Mouse (Mus musculus) neural tube, embryonic 13.5 days (tissue): ENCODE results near the gene Flg. TPM values are rescaled to one million over a fixed set of nuclear protein-coding genes. Genes with fewer than 3 reads are reported as not detected.

Experiments
- ATAC-seq: fragments of 200-750 bp; cut with Nextera tagmentation; 2 replicates; pipeline ENCODE4 v1.8.0; 2017; ENCODE audit warnings: low read depth, mild to moderate bottlenecking, moderate TSS enrichment, moderate library complexity
- H3K27ac ChIP-seq: fragments of 300-500 bp; sonication (generic); replicated peaks from 2 replicates; pipeline ENCODE4 v1.5.1; 2015; ENCODE audit warnings: moderate library complexity, mild to moderate bottlenecking, inconsistent platforms
- H3K27me3 ChIP-seq: fragments of 300-500 bp; sonication (generic); 2 replicates; pipeline ENCODE4 v1.6.1; 2015; ENCODE audit warnings: mild to moderate bottlenecking, inconsistent platforms
- H3K36me3 ChIP-seq: fragments of 300-500 bp; sonication (generic); 2 replicates; pipeline ENCODE4 v1.6.1; 2015; ENCODE audit warnings: mild to moderate bottlenecking, inconsistent platforms
- H3K4me1 ChIP-seq: fragments of 300-500 bp; sonication (generic); replicated peaks from 2 replicates; pipeline ENCODE4 v1.6.1; 2015; ENCODE audit warnings: inconsistent platforms
- H3K4me2 ChIP-seq: fragments of 300-500 bp; sonication (generic); 2 replicates; pipeline ENCODE4 v1.6.1; 2015; ENCODE audit warnings: inconsistent platforms, mild to moderate bottlenecking, moderate library complexity
- H3K4me3 ChIP-seq: fragments of 300-500 bp; sonication (generic); 2 replicates; pipeline ENCODE4 v1.5.1; 2015; ENCODE audit warnings: mild to moderate bottlenecking, inconsistent platforms
- H3K9ac ChIP-seq: fragments of 300-500 bp; sonication (generic); 2 replicates; pipeline ENCODE4 v1.6.1; 2015; ENCODE audit warnings: moderate library complexity, mild to moderate bottlenecking, inconsistent platforms
- H3K9me3 ChIP-seq: fragments of 300-500 bp; sonication (generic); 2 replicates; pipeline ENCODE4 v1.6.1; 2016; ENCODE audit warnings: inconsistent platforms
- WGBS: fragments of 180-500 bp; shearing (Covaris S2); methylation state at CpG from one replicate; pipeline ENCODE4 v1.1.7; 2015; 5-methylcytosine and 5-hydroxymethylcytosine counted together
- polyA plus RNA-seq: library from polyadenylated mRNA; unstranded; fragments of >200 nt; fragmentation: Nextera tagmentation; extraction: Ambion mirVana; gene quantifications from 2 replicates; pipeline ENCODE4 v1.2.1, GENCODE M21; 2015

The Flg gene
- not detected in 2 replicates for polyA plus RNA-seq

DNA sequence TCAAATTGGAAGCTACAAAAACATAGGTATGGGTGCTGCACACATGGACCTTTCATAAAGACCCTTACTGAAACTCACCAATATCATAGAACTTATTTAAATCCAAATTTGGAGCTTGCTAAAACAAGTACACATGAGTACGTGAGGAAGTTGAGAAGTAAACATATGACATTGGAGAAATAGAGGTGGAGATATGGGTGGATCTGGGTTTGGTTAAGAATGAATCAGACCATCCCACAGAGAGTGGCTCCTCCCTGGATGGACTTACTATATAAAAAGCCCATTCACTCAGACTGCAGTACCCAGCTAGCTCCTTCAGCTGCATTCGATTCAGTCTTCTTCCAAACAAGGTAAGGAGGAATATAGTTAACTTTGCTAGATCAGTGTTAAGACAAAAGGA, at the start of gene Flg:
TSS of gene Flg (plus strand) at position 301 of the 400 bp plus-strand sequence.
- Histone ChIP-seq H3K27ac (no peak within 1 kb of the TSS), H3K4me3 (no peak within 1 kb of the TSS), H3K4me2 (no peak within 1 kb of the TSS), H3K27me3 (no peaks in the 10 kb centered on the region), H3K9me3 (no peaks in the 10 kb centered on the region), H3K36me3 (no peaks in the 10 kb centered on the region), H3K4me1 (no peaks in the 10 kb centered on the region), H3K9ac (no peak within 1 kb of the TSS)
- WGBS: 91% methylated on average over 2 of the region's 2 CpGs
- no peak for ATAC-seq

DNA sequence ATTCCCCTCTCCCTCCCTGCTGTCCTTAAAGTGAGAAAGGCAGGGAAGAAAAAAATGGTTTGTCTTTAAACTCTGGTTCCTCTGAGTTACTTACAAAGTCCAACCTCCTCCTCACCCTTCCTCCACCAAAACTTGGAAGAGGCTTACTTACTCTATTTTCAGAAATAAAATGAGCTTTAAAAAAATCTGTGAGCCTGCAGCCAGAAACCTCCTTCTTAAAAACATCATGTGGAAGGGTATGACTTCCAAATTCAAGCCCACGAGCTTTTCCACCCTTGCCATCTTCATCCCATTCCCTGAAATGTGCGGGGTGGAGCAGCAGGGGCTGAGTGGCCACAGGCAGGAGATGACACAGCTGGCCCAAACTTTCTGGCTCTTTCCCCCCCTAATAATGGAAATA, 24.2 kb downstream of the Flg start:
- H3K4me1 ChIP-seq: no peaks in the 10 kb centered on the region
- H3K27me3 ChIP-seq: no peaks in the 10 kb centered on the region
- no peak for ATAC-seq
- H3K4me2 ChIP-seq: no peak overlapping the region
- 88% methylated on average over 2 of the region's 2 CpGs for WGBS
- no peak overlapping the region for H3K27ac ChIP-seq
- no peaks in the 10 kb centered on the region for H3K9me3 ChIP-seq
- no peak overlapping the region for H3K4me3 ChIP-seq
- H3K36me3 ChIP-seq: no peaks in the 10 kb centered on the region
- no peak overlapping the region for H3K9ac ChIP-seq

DNA sequence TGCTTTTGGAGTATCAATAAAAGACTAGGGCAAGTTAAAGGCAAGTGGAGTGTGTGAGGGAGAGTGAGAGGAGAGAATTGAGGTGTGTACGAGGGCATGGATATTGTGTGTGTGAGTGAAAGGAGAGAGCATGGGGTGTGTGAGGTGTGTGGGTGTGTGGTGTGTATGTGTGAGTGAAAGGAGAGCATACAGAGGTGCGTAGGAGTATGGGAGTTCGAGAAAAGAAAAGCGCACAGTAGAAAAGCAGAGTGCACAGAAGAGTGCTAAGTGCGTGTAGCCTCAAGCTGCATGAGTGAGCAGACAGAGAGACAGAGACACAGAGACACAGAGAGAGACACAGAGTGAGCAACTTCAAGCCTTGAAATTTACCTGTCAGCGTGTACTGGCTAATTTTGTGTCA, 26.5 kb downstream of the Flg start:
- 0 out of 2 replicates have a peak, but pooled peaks cover 3% of the 10 kb centered on the region for H3K9me3 ChIP-seq
- H3K4me2 ChIP-seq: no peak overlapping the region
- WGBS: 87% methylated on average over 6 of the region's 6 CpGs
- H3K36me3 ChIP-seq: no peaks in the 10 kb centered on the region
- no peak overlapping the region for H3K27ac ChIP-seq
- no peaks in the 10 kb centered on the region for H3K27me3 ChIP-seq
- no peaks in the 10 kb centered on the region for H3K4me1 ChIP-seq
- no peak overlapping the region for H3K4me3 ChIP-seq
- no peak for ATAC-seq
- no peak overlapping the region for H3K9ac ChIP-seq

DNA sequence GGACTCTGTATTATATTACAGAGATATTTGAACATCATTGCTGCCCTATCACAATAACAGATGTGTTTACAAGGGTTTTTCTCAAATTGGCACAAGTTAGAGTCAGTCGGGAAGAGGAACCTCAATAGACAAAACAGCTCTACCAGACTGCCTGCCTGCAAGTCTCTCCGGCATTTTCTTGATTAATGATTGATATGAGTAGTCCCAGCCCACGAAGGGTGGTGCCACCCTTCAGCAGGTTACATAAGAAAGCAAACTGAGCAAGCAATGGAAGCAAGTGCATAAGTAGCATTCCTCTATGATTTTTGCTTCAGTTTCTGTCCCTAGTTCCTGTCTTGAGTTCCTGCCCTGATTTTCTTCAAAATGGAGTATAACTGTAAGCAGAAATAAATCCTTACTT, 28.6 kb downstream of the Flg start:
- Histone ChIP-seq H3K4me1 (no peaks in the 10 kb centered on the region), H3K36me3 (no peaks in the 10 kb centered on the region), H3K4me2 (no peak overlapping the region), H3K9me3 (0 out of 2 replicates have a peak, but pooled peaks cover 3% of the 10 kb centered on the region), H3K27me3 (no peaks in the 10 kb centered on the region), H3K27ac (no peak overlapping the region), H3K9ac (no peak overlapping the region), H3K4me3 (no peak overlapping the region)
- ATAC-seq: no peak
- WGBS: 79% methylated on average over 3 of the region's 3 CpGs

DNA sequence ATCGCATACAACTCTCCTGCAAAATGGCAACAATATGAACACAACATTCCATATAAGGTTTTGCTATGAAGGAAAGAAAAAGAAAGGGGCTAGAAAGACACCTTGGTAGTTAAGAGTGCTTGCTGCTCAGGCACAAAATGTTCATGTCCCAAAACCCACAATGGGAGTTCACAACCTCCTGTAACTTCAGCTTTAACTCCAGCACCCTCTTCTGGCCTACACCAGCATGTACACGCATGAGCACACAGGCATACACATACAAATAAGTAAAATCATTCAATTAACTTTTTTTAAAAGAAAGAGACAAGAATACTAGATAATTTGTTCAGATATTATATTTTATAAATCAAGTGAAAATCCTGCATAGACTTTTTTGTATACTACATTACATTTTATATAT, 32.8 kb downstream of the Flg start:
- ATAC-seq: no peak
- Histone ChIP-seq H3K4me2 (no peak overlapping the region), H3K27me3 (no peaks in the 10 kb centered on the region), H3K9ac (no peak overlapping the region), H3K27ac (no peak overlapping the region), H3K36me3 (no peaks in the 10 kb centered on the region), H3K9me3 (0 out of 2 replicates have a peak, but pooled peaks cover 3% of the 10 kb centered on the region), H3K4me3 (no peak overlapping the region), H3K4me1 (no peaks in the 10 kb centered on the region)
- 74% methylated on average over 2 of the region's 2 CpGs for whole genome bisulfite sequencing

DNA sequence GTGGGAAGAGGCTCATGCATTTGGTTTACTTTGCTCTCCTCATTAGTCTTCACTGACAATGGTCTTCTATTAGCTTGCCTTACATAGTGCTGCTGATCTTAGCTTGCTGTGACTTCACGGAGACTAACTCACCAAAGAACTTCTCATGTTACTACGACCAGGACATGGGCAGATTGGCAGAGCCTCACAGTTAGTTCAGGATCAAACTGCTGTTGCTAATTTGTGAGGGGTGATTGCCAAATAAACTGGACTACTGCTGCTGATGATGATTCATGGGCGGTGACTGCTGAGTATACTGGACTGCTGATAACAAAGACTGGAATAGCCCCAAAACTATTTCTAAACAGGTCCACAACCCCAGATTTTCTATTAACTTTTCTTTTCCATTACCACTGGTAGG, 38.0 kb downstream of the Flg start:
- WGBS: 80% methylated on average over 3 of the region's 3 CpGs
- no peaks in the 10 kb centered on the region for H3K9me3 ChIP-seq
- ATAC-seq: no peak

DNA sequence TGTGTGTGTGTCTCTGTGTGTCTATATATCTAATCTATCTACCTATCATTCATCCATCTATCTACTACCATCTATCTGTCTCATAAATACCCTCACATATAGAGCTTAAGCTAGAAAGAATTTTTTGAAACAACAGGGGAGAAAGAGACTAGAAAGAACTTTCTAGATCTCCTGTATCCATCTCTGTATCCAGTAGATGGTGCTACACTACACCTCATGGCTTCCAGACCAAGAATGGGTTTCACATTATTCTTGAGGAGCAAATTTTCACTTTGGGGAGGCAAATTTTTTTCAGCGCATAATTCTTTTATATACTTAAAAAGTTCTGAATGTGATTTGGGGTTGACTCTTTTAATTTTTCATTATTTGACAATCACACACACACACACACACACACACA, 41.1 kb downstream of the Flg start:
- no peaks in the 10 kb centered on the region for H3K27me3 ChIP-seq
- no peaks in the 10 kb centered on the region for H3K4me1 ChIP-seq
- H3K27ac ChIP-seq: no peak overlapping the region
- ATAC-seq: no peak
- H3K9ac ChIP-seq: no peak overlapping the region
- H3K36me3 ChIP-seq: no peaks in the 10 kb centered on the region
- H3K4me2 ChIP-seq: no peak overlapping the region
- no peak overlapping the region for H3K4me3 ChIP-seq
- 90% methylated on average over 1 of the region's 1 CpGs for WGBS
- H3K9me3 ChIP-seq: no peaks in the 10 kb centered on the region

More for the DNA sequence above, 38.0 kb downstream of the Flg start:
- Histone ChIP-seq H3K36me3 (no peaks in the 10 kb centered on the region), H3K4me3 (no peak overlapping the region), H3K4me2 (no peak overlapping the region), H3K27ac (no peak overlapping the region), H3K27me3 (no peaks in the 10 kb centered on the region), H3K9ac (no peak overlapping the region), H3K4me1 (no peaks in the 10 kb centered on the region)

DNA sequence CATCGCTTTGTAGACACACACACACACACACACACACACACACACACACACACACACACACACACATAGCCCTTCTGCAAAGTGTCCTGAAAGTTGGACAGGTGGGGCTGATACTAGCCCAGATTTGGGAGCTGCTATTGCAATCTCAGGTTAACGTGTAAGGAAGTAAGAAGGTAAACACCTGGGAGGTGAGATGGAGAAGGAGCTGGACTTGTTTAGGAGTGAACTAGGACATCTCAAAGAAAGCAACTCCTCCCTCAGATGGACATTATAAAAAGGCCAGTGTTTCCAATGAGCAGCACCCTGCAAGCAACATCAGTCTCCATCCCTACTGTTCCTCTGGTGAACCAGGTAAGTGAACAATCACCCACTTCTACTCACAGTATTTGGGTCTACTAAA, 46.1 kb downstream of the Flg start, which contains the start of gene Hrnr:
TSS of gene Hrnr (plus strand) at position 301 of the 400 bp plus-strand sequence.
- no peak within 1 kb of the TSS for H3K9ac ChIP-seq
- H3K27ac ChIP-seq: no peak within 1 kb of the TSS
- no peak for ATAC-seq
- no peaks in the 10 kb centered on the region for H3K36me3 ChIP-seq
- no peak within 1 kb of the TSS for H3K4me3 ChIP-seq
- WGBS: 93% methylated on average over 2 of the region's 2 CpGs
- H3K4me2 ChIP-seq: no peak within 1 kb of the TSS
- no peaks in the 10 kb centered on the region for H3K9me3 ChIP-seq
- H3K27me3 ChIP-seq: no peaks in the 10 kb centered on the region
- no peaks in the 10 kb centered on the region for H3K4me1 ChIP-seq

DNA sequence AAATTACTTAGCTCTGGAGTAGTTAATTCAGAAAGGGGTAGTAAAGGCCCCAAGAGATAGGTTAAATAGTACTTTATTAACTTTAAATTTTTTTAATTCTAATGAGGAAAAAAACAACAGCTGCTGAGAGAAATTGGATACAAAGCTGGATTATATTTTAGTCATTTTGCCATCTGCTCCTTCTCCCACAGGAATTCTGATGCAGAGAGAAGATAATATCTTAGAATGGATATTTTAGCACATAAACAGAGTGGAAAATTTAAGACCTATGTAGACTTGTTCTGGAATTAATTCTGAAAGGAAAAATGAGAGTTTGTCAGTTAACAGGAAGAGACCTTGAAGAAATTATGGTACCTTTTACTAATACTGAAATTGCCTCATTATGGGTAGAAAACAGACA, 64.4 kb downstream of the Flg start:
- Histone ChIP-seq H3K9ac (no peak overlapping the region), H3K27me3 (no peaks in the 10 kb centered on the region), H3K9me3 (no peaks in the 10 kb centered on the region), H3K36me3 (no peaks in the 10 kb centered on the region), H3K4me3 (no peak overlapping the region), H3K4me2 (no peak overlapping the region), H3K4me1 (no peaks in the 10 kb centered on the region), H3K27ac (no peak overlapping the region)
- no peak for ATAC-seq

DNA sequence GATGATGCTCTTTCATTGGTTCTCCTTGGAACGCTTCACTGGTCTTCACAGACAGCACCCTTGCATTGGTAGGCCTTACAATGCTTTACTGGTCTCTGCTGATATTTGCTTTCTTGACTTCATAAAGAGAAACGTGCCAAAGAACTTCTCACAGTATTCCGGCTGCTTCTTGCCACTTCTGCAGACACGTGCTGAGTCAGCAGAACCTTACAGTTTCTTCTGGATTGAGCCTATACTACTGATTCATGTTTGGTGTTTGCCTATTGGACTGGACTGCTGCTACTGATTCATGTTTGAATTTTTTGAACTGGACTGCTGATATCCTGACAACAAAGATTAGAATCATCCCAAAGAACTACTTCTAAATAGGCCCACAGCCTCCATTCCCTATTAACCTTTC, 66.7 kb downstream of the Flg start:
- Histone ChIP-seq H3K4me1 (no peaks in the 10 kb centered on the region), H3K27ac (no peak overlapping the region), H3K4me2 (no peak overlapping the region), H3K9ac (no peak overlapping the region), H3K27me3 (no peaks in the 10 kb centered on the region), H3K36me3 (no peaks in the 10 kb centered on the region), H3K4me3 (no peak overlapping the region), H3K9me3 (no peaks in the 10 kb centered on the region)
- ATAC-seq: no peak
- WGBS: 90% methylated on average over 4 of the region's 4 CpGs

Other genes starting within 250 kb of the Flg start
- gene Gm4858, start 204.7 kb upstream of the Flg start, polyA plus RNA-seq: not detected in 2 replicates
- not detected in 2 replicates for gene Crnn, start 128.7 kb upstream of the Flg start, polyA plus RNA-seq
- gene Flg2, start 76.2 kb upstream of the Flg start, polyA plus RNA-seq: not detected in 2 replicates
- not detected in 2 replicates for gene Hrnr, start 46.2 kb downstream of the Flg start, polyA plus RNA-seq
- not detected in 2 replicates for gene Rptn, start 120.2 kb downstream of the Flg start, polyA plus RNA-seq
- 0.95 and 1.3 TPM in 2 replicates for gene Tchh, start 168.8 kb downstream of the Flg start, polyA plus RNA-seq
- not detected in 2 replicates for gene Tchhl1, start 195.2 kb downstream of the Flg start, polyA plus RNA-seq
- 312 and 319 TPM in 2 replicates for gene S100a11, start 247.0 kb downstream of the Flg start, polyA plus RNA-seq